Mouse (Mus musculus) liver, postnatal 0 days (tissue): ENCODE data around the gene Tmem74b.

ENCODE experiments used
- CTCF ChIP-seq: sonication (generic); IDR thresholded peaks from 2 replicates; pipeline ENCODE4 v1.5.1; 2016; ENCODE audit warnings: antibody characterized with exemption, low read depth
- EP300 ChIP-seq: IDR thresholded peaks from 2 replicates; pipeline ENCODE4 v1.6.1; 2016; ENCODE audit warnings: antibody characterized with exemption, low read depth, mild to moderate bottlenecking

DNA sequence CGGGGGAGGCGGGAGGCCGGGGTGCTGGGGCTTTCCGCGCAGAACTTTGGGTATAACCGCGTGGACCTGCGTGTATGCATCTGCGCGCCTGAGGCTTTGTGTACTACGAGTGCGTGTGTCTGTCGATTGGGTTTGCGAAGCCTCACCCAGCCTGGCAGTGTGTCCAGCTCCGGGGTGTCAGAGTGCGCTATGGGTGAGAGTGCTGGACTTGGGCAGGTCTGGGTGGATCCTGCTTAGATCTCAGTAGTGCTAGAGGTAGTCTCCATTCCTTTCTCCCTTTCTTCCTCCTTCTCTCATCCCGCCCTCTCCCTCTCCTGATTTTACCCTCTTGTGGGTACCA is 1.0 kb downstream of the Tmem74b start:
- TF ChIP-seq CTCF (no peak), EP300 (no peak)
